Mouse (Mus musculus): ENCODE results near the gene Exosc8. TPM values are rescaled to one million over a fixed set of nuclear protein-coding genes. Genes with fewer than 3 reads are reported as not detected.

Exosc8 gene
- polyA plus RNA-seq, 1 experiment from 2014 or later = 158 TPM

DNA sequence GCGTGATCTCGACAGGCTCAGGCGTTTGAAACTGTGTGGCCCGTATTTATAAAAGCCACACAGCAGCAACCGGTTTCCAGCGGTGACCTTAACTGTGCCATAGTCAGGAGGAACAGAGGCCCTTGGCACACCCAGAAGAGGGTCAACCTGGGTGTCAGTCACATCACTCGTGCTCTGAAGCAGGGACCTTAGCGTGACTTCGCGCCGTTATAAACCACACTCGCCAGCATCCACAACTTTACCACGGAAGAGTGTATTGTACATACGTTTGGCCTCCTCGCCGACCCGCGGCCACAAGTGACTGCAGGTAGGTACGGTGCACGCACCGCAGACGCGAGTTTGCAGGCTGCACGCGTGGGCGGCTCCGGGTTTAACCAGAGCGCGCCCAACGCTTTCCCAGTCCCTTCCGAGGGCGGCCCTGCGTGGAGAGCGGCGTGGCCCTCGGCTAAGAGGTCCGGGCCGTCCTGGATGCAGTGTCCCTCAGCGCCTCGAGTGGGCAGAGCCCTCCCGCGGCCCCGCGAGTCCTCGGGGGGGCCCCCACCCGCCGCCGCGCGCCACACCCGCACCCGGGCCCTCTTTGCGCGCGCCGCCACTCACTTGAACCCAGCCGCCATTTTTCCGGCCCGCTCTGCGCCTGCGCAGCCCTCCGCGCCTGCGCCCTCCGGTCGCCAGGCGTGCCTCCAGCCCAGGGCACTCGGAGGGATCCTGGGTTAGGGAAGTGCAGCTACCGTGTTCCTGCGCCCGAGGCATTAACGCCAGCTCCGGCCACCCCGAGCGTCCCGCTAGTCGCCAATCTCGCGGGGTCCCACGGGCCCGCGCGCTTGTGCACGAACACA is 564 bp downstream of the Exosc8 start:
- Histone ChIP-seq H3K9me3 (no peaks in the 10 kb centered on the region), H3K4me2 (peak overlapping the region; percentile 80), H3K36me3 (peaks cover 56% of the 10 kb centered on the region), H3K27me3 (no peaks in the 10 kb centered on the region), H3K4me1 (replicated peaks) (peaks cover 16% of the 10 kb centered on the region), H3K27ac (peak overlapping the region; percentile 98), H3K4me3 (replicated peaks) (peak overlapping the region; percentile 91), H3K9ac (replicated peaks) (peak overlapping the region; percentile 91)
- 1% methylated on average over 77 of the region's 84 CpGs for WGBS
- peak; percentile 91 for ATAC-seq (ENCODE audit: insufficient number of reproducible peaks, insufficient read depth, low FRiP score, low TSS enrichment, low read depth)

DNA sequence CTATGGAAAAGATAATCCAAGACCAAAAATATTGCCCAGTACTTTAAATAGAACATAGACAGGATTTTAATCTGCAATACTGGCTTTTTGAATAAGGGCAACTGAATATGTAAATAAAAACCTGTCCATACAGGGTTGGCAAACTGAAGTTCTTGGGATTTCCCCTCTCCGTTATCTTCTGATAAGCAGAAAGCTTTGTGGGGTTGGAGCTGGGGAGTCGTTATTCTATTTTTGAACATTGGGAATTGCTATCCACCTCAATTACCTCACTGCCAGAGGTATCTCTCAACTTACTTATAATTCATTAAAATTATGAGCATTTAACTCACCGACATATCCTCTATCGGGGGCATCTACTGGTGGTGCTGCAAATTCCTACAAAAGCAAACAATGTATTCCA is 2.8 kb downstream of the Exosc8 start:
- peaks cover 57% of the 10 kb centered on the region for H3K36me3 ChIP-seq
- H3K9ac ChIP-seq (replicated peaks) = no peak overlapping the region
- H3K4me2 ChIP-seq = no peak overlapping the region
- no peak overlapping the region for H3K27ac ChIP-seq
- 95% methylated on average over 4 of the region's 4 CpGs for WGBS
- ATAC-seq (ENCODE audit: insufficient number of reproducible peaks, insufficient read depth, low FRiP score, low TSS enrichment, low read depth) = no peak
- H3K9me3 ChIP-seq = no peaks in the 10 kb centered on the region
- no peaks in the 10 kb centered on the region for H3K27me3 ChIP-seq
- H3K4me1 ChIP-seq (replicated peaks) = peaks cover 16% of the 10 kb centered on the region
- H3K4me3 ChIP-seq (replicated peaks) = no peak overlapping the region

- Histone ChIP-seq H3K9ac (replicated peaks) (no peak overlapping the region), H3K27me3 (no peaks in the 10 kb centered on the region), H3K4me1 (replicated peaks) (peaks cover 16% of the 10 kb centered on the region), H3K4me3 (replicated peaks) (no peak overlapping the region), H3K4me2 (no peak overlapping the region), H3K27ac (no peak overlapping the region), H3K9me3 (no peaks in the 10 kb centered on the region), H3K36me3 (peaks cover 62% of the 10 kb centered on the region)
- no peak for ATAC-seq (ENCODE audit: insufficient number of reproducible peaks, insufficient read depth, low FRiP score, low TSS enrichment, low read depth)
- 27% methylated on average over 8 of the region's 8 CpGs for WGBS
Observed at GRCm38 (mm10) chr3:54731626-54732150, 3.5 kb downstream of the Exosc8 start.

DNA sequence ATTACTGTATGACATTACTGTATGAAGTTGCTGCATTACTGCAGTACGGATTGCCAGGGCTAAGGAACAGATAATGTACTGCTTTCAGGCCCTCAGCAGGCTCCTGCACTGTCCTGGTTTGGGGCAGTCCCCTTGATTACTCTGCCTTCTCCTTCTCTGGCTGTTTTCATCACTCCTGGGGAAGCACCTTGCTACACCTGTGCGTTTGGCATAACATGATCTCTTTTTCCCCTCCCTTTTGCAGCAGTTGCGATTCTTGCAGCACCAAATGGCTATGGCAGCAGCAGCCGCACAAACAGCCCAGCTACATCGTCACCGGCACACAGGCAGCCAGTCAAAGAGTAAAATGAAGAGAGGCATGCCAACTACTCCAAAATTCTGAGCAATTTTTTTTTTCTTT is 7.1 kb downstream of the Exosc8 start:
- Histone ChIP-seq H3K9me3 (no peaks in the 10 kb centered on the region), H3K4me3 (replicated peaks) (no peak overlapping the region), H3K36me3 (peaks cover 87% of the 10 kb centered on the region), H3K4me1 (replicated peaks) (0 out of 2 replicates have a peak, but pooled peaks cover 2% of the 10 kb centered on the region), H3K4me2 (no peak overlapping the region), H3K27me3 (no peaks in the 10 kb centered on the region), H3K9ac (replicated peaks) (no peak overlapping the region), H3K27ac (no peak overlapping the region)
- ATAC-seq (ENCODE audit: insufficient number of reproducible peaks, insufficient read depth, low FRiP score, low TSS enrichment, low read depth) = no peak
- 87% methylated on average over 6 of the region's 6 CpGs for WGBS

DNA sequence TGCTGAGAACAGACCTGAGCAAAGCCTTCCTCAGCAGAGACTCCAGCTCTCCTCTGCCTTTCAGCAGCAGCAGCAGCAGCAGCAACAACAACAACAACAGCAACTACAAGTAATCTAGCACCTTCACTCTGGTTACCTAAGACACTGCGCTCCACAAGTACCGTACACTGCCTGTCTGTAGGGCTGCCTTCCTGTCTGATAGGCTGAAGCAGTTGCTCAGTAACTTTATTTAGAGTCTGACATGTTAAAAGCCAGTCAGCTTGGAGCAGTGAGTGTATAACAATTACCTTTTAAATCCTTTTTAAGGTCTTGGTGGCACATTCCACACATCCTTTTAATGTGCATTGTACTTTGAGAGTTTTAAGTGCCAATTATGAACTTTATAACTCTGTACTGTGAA is 7.6 kb downstream of the Exosc8 start:
- peaks cover 87% of the 10 kb centered on the region for H3K36me3 ChIP-seq
- WGBS = 98% methylated on average over 2 of the region's 2 CpGs
- no peak overlapping the region for H3K27ac ChIP-seq
- H3K4me2 ChIP-seq = no peak overlapping the region
- no peak for ATAC-seq (ENCODE audit: insufficient number of reproducible peaks, insufficient read depth, low FRiP score, low TSS enrichment, low read depth)
- no peaks in the 10 kb centered on the region for H3K9me3 ChIP-seq
- H3K27me3 ChIP-seq = no peaks in the 10 kb centered on the region
- H3K4me1 ChIP-seq (replicated peaks) = no peaks in the 10 kb centered on the region
- no peak overlapping the region for H3K4me3 ChIP-seq (replicated peaks)
- no peak overlapping the region for H3K9ac ChIP-seq (replicated peaks)

DNA sequence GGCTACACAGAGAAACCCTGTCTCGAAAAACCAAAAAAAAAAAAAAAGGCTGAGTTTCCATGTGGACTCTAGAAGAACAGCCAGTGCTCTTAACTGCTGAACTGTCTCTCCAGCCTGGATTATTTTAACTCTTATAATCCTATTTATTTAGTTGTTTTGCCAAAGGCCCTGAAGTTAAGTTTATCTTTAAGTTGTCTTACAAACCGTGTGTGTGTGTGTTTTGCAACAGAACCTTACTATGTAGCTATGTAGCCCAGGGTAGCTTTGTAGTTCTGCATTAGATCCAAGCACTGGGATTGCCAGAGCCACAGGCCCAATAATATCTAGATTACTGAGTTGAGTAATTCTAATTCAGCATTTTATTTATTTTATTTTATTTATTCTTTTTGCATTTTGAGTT is 9.8 kb downstream of the Exosc8 start:
- 92% methylated on average over 2 of the region's 2 CpGs for WGBS
- Histone ChIP-seq H3K36me3 (peaks cover 89% of the 10 kb centered on the region), H3K4me1 (replicated peaks) (no peaks in the 10 kb centered on the region), H3K27ac (no peak overlapping the region), H3K9me3 (no peaks in the 10 kb centered on the region), H3K9ac (replicated peaks) (no peak overlapping the region), H3K4me3 (replicated peaks) (no peak overlapping the region), H3K27me3 (no peaks in the 10 kb centered on the region), H3K4me2 (no peak overlapping the region)
- no peak for ATAC-seq (ENCODE audit: insufficient number of reproducible peaks, insufficient read depth, low FRiP score, low TSS enrichment, low read depth)

GRCm38 (mm10) chr3:54723741-54724500 is 11.3 kb downstream of the Exosc8 start:
- WGBS = 94% methylated on average over 10 of the region's 10 CpGs
- Histone ChIP-seq H3K4me2 (no peak overlapping the region), H3K36me3 (peaks cover 81% of the 10 kb centered on the region), H3K4me1 (replicated peaks) (no peaks in the 10 kb centered on the region), H3K9me3 (no peaks in the 10 kb centered on the region), H3K9ac (replicated peaks) (no peak overlapping the region), H3K27me3 (no peaks in the 10 kb centered on the region), H3K27ac (no peak overlapping the region), H3K4me3 (replicated peaks) (no peak overlapping the region)
- no peak for ATAC-seq (ENCODE audit: insufficient number of reproducible peaks, insufficient read depth, low FRiP score, low TSS enrichment, low read depth)

DNA sequence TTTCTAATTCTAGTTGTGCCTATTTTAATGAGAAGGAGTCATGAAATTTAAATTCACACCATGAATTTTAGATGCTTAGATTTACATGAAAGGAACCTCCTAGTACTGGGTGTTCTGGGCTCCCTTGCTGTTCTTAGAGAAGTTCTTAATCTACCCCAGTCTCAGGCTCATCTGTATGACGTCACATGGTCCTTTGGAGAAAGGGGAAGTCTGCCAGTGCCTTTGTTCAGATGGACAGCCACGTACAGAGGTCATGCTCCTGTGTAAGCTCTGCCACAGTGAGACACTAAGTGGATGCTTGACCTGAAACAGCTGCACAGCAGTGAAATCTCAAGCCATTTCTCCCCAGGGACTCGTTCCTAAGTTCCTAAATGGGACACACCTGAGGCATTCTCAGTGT is 16.2 kb downstream of the Exosc8 start:
- H3K27me3 ChIP-seq = no peaks in the 10 kb centered on the region
- WGBS = 79% methylated on average over 3 of the region's 3 CpGs
- H3K4me3 ChIP-seq (replicated peaks) = no peak overlapping the region
- no peaks in the 10 kb centered on the region for H3K9me3 ChIP-seq
- no peak overlapping the region for H3K9ac ChIP-seq (replicated peaks)
- H3K36me3 ChIP-seq = peaks cover 84% of the 10 kb centered on the region
- no peak for ATAC-seq (ENCODE audit: insufficient number of reproducible peaks, insufficient read depth, low FRiP score, low TSS enrichment, low read depth)
- no peak overlapping the region for H3K4me2 ChIP-seq
- no peaks in the 10 kb centered on the region for H3K4me1 ChIP-seq (replicated peaks)
- no peak overlapping the region for H3K27ac ChIP-seq

DNA sequence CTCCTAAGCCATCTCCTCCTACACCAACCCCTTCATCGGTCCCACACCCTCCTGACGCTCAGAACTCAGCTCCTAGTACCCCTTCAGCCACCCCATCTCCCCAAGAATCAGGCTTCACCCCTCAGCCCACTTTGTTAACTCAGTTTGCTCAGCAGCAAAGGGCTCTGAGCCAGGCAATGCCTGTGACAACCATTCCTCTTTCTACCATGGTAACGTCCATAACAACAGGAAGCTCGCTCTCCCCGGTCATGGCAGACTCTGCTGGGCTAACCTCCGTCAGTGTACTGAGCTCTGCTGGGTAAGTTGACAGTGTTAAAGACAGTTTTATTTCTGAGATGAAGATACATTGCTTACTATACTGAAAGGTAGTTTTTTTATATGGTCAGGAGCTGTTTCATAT is 17.8 kb downstream of the Exosc8 start:
- H3K36me3 ChIP-seq = peaks cover 77% of the 10 kb centered on the region
- no peaks in the 10 kb centered on the region for H3K4me1 ChIP-seq (replicated peaks)
- no peaks in the 10 kb centered on the region for H3K27me3 ChIP-seq
- no peak for ATAC-seq (ENCODE audit: insufficient number of reproducible peaks, insufficient read depth, low FRiP score, low TSS enrichment, low read depth)
- H3K4me3 ChIP-seq (replicated peaks) = no peak overlapping the region
- H3K27ac ChIP-seq = no peak overlapping the region
- no peak overlapping the region for H3K4me2 ChIP-seq
- H3K9me3 ChIP-seq = no peaks in the 10 kb centered on the region
- 88% methylated on average over 6 of the region's 6 CpGs for WGBS
- H3K9ac ChIP-seq (replicated peaks) = no peak overlapping the region

DNA sequence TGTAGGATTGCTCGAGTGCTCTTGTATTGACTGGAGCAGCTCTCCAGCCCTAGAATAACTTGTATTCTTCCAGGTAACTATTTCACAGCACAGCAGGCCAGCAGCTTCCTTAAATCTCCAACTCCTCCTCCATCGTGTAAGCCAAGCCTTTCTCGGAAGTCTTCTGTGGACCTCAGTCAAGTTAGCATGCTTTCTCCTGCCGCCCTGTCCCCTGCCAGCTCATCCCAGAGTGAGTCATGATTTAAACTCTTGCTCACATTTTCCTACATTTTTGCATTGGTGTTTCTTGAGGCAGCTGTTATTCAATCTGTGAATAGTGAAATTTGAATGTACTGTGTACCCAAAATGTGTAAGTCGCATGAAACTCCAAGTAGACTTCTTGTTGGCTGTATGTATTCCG is 19.7 kb downstream of the Exosc8 start:
- no peaks in the 10 kb centered on the region for H3K27me3 ChIP-seq
- H3K4me1 ChIP-seq (replicated peaks) = no peaks in the 10 kb centered on the region
- H3K9me3 ChIP-seq = no peaks in the 10 kb centered on the region
- H3K4me3 ChIP-seq (replicated peaks) = no peak overlapping the region
- H3K4me2 ChIP-seq = no peak overlapping the region
- H3K9ac ChIP-seq (replicated peaks) = no peak overlapping the region
- no peak overlapping the region for H3K27ac ChIP-seq
- ATAC-seq (ENCODE audit: insufficient number of reproducible peaks, insufficient read depth, low FRiP score, low TSS enrichment, low read depth) = no peak
- peaks cover 76% of the 10 kb centered on the region for H3K36me3 ChIP-seq
- 95% methylated on average over 6 of the region's 6 CpGs for WGBS

DNA sequence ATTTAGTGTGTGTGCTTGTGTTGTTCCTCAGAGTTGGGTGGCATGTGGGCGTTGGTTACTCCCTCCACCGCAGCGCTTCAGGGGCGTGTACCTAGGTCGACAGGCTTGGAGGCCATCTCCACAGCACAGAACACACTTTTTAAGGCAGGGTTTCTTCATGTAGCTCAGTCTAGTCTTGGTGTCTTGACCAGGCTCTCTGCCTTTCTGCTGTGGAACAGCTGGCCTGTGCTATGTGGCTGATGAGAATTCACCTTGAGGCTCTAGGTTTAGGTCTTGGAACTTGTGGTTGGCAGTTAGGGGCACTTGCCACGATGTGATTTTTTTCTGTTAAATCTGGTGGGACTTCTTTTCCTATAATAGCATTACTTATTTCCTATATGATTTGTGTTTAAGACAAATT is 20.9 kb downstream of the Exosc8 start, which contains the start of gene Gm21958:
Gm21958 (minus strand) TSS at position 101 of the 400 bp plus-strand sequence.
- no peaks in the 10 kb centered on the region for H3K4me1 ChIP-seq (replicated peaks)
- H3K27me3 ChIP-seq = no peaks in the 10 kb centered on the region
- no peak within 1 kb of the TSS for H3K27ac ChIP-seq
- WGBS = 89% methylated on average over 6 of the region's 6 CpGs
- H3K9me3 ChIP-seq = no peaks in the 10 kb centered on the region
- no peak within 1 kb of the TSS for H3K4me2 ChIP-seq
- peaks cover 83% of the 10 kb centered on the region for H3K36me3 ChIP-seq
- no peak for ATAC-seq (ENCODE audit: insufficient number of reproducible peaks, insufficient read depth, low FRiP score, low TSS enrichment, low read depth)
- H3K4me3 ChIP-seq (replicated peaks) = no peak within 1 kb of the TSS
- H3K9ac ChIP-seq (replicated peaks) = no peak within 1 kb of the TSS
